Mouse (Mus musculus): Measurements from ENCODE around the gene Zfp362. TPM values are rescaled to one million over a fixed set of nuclear protein-coding genes. Genes with fewer than 3 reads are reported as not detected.

The Zfp362 gene
- total and polyA plus RNA-seq, 2 experiments, result 0.83 to 5.7 TPM

DNA sequence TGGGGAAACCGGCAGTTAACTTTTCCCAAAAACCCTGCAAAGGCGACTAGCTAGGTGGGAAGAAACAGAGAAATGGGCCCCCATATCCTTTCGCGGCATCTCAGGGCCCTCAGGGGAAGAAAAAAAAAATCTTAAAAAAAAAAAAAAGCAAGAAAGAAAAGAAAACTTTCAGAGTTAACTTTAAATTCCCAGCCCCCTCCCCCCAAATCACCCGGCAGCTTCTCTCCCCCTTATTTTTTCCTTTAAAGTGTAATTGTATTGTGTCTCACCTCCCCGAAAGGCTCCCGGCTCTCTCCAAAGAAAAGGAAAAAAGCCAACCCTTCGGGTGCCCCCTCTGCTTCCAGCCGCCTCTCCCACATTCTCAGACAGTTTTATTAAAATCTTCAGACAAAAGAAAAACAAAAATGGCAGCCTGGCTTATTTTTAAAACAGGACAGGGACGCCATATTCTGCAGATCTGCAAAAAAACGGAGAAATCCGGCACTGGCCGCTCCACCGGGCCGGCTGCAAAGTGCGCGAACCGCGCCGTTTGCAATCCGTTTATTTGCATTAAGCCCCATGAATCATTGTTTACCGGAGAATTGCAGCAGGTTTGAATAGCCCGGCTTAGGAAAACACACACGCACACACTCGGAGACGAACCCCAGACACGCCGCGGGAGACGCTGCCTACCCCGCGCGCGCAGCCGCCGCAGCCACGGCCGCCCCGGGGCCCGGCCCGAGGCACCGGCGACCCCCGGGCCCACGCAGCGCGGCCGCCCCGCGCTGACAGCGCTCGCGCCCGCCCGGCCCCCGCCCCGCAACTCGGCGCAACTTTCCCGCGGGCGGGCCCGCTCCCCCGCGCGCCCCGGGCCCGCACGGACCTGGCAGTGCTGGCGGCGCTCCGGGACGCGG is 449 bp downstream of the Zfp362 start:
- DNase-seq (ENCODE audit: extremely low read depth, low read depth, low spot score), result peak; percentile 66

DNA sequence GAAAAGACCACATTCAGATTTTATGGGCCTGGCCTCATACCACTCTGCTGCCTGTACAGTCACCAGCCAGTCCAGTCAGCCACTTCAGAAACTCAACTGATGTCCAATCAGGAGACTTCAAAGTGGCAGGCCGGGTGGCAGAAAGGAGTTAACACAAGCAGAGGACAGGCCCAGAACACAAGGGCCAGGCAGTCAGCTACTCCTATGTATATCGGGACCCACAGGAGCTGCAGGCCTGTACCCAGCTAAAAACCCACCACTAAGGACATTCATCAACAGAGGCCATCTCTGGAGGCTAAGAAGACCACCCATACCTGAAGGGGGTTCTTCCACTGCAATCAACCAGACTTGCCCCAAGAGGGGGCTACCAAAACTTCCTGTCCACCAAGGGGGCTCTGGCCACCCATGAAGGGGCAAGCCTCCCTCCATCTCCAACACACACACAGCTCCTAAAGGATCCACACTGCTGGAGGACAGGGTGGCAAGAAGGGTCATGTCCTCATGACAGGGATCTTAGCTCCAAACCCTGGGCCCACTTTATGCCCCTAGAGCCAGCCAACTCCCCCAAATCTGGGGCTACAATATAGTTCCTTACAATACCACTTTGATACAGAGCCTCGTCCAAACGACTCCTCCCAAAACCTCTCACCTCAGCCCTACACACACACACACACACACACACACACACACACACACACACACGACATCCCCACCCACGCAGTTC is 1.3 kb downstream of the Zfp362 start:
- Histone ChIP-seq H3K9ac (ENCODE audit: low read depth, low read length) (peak overlapping the region; percentile 47; the same call in 1 of the 2 replicates), H3K27me3 (ENCODE audit: control insufficient read depth, insufficient read depth, low read length) (no peaks in the 10 kb centered on the region), H3K4me3 (ENCODE audit: insufficient read depth, low read depth, low read length) (peak overlapping the region; percentile 72), H3K4me1 (ENCODE audit: control insufficient read depth, insufficient read depth, low read length) (peaks cover 12% of the 10 kb centered on the region), H3K36me3 (ENCODE audit: control insufficient read depth, insufficient read depth, low read length) (no peaks in the 10 kb centered on the region), H3K79me2 (ENCODE audit: control insufficient read depth, insufficient read depth, low read length) (peaks cover 23% of the 10 kb centered on the region; the same call in 1 of the 2 replicates), H3K27ac (replicated peaks; ENCODE audit: insufficient read depth, low read depth, low read length) (0 out of 2 replicates have a peak overlapping the region, but pooled peaks have one; percentile 14)
- TF ChIP-seq CTCF (IDR thresholded peaks at IDR 0.05; ENCODE audit: low read depth, low read length), result no peak
- TF ChIP-seq POLR2A (IDR thresholded peaks at IDR 0.05; ENCODE audit: extremely low read depth, insufficient read depth, low read length), result no peak
- 18% methylated on average over 6 of the region's 6 CpGs for WGBS
- DNase-seq (ENCODE audit: extremely low read depth, low read depth, low spot score), result no peak

More for the DNA sequence above, 449 bp downstream of the Zfp362 start:
- 2% methylated on average over 62 of the region's 74 CpGs for WGBS
- no peak for TF ChIP-seq CTCF (IDR thresholded peaks at IDR 0.05; ENCODE audit: low read depth, low read length)
- TF ChIP-seq POLR2A (IDR thresholded peaks at IDR 0.05; ENCODE audit: extremely low read depth, insufficient read depth, low read length), result 0 out of 2 replicates have a peak, but pooled peaks have one; percentile 19
- Histone ChIP-seq H3K36me3 (ENCODE audit: control insufficient read depth, insufficient read depth, low read length) (no peaks in the 10 kb centered on the region), H3K79me2 (ENCODE audit: control insufficient read depth, insufficient read depth, low read length) (peaks cover 19% of the 10 kb centered on the region; the same call in 1 of the 2 replicates), H3K4me1 (ENCODE audit: control insufficient read depth, insufficient read depth, low read length) (peaks cover 12% of the 10 kb centered on the region), H3K27ac (replicated peaks; ENCODE audit: insufficient read depth, low read depth, low read length) (peak overlapping the region; percentile 49), H3K27me3 (ENCODE audit: control insufficient read depth, insufficient read depth, low read length) (no peaks in the 10 kb centered on the region), H3K9ac (ENCODE audit: low read depth, low read length) (peak overlapping the region; percentile 94), H3K4me3 (ENCODE audit: insufficient read depth, low read depth, low read length) (peak overlapping the region; percentile 72)

DNA sequence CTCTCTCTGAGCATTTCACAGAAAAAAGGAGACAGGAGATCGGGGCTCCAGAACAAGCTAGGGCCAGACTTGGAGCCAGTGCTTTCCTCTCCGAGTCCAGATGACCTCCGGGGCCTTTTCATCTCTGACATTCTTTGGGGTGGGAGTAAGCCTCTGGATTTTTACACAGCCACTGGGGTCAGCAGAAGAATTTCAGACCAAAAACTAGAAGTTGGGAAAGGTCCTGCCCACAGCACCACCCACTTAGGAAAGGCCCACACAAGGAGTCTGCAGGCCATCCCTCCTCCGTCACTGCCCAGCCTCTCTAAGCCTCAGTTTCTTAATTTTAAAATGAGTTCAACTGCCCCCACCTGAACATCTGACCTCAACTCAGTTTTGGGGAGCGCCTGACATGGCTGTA is 2.3 kb downstream of the Zfp362 start:
- 91% methylated on average over 5 of the region's 5 CpGs for WGBS
- TF ChIP-seq CTCF (IDR thresholded peaks at IDR 0.05; ENCODE audit: low read depth, low read length), result no peak
- TF ChIP-seq POLR2A (IDR thresholded peaks at IDR 0.05; ENCODE audit: extremely low read depth, insufficient read depth, low read length), result no peak
- DNase-seq (ENCODE audit: extremely low read depth, low read depth, low spot score), result no peak
- Histone ChIP-seq H3K36me3 (ENCODE audit: control insufficient read depth, insufficient read depth, low read length) (no peaks in the 10 kb centered on the region), H3K79me2 (ENCODE audit: control insufficient read depth, insufficient read depth, low read length) (peaks cover 29% of the 10 kb centered on the region; the same call in 1 of the 2 replicates), H3K4me3 (ENCODE audit: insufficient read depth, low read depth, low read length) (no peak overlapping the region), H3K27ac (replicated peaks; ENCODE audit: insufficient read depth, low read depth, low read length) (no peak overlapping the region), H3K9ac (ENCODE audit: low read depth, low read length) (no peak overlapping the region), H3K27me3 (ENCODE audit: control insufficient read depth, insufficient read depth, low read length) (no peaks in the 10 kb centered on the region), H3K4me1 (ENCODE audit: control insufficient read depth, insufficient read depth, low read length) (peaks cover 12% of the 10 kb centered on the region)

DNA sequence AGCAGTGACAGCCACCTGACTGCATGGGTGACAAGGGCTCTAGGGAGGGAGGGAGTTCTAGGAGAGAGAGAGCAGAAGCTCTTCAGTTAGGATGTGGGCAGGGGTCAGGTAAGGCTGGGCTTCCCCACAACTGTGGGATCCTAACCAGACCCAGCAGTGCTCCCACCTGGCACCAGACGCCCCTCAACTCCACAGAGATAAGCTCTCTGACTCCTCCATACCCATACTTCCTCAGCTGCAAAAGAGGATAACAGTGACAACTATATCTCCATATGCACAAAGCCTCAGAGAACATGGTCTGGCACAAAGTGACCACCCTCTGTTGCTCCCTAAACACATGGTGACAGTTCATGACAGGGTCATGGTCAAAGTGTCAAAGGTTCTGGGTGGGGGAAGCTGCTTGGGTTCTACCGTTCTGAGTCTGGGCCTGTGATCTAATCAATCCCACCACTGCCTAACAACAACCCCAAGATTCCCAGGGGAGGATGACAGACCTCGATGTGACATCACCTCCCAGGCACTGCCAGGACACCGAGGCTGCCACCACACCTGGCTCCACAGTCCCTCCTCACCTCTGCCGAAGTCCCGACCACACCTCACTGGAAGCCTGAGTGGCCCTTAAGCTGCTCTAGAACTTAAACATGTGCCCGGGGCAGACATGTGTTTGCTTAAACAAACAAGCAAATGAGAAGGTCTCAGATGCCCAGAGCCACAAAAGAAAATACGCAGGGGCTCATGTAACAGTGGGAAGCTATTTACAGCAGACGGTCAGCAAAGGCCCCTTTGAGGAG is 4.0 kb downstream of the Zfp362 start:
- no peak for DNase-seq (ENCODE audit: extremely low read depth, low read depth, low spot score)

DNA sequence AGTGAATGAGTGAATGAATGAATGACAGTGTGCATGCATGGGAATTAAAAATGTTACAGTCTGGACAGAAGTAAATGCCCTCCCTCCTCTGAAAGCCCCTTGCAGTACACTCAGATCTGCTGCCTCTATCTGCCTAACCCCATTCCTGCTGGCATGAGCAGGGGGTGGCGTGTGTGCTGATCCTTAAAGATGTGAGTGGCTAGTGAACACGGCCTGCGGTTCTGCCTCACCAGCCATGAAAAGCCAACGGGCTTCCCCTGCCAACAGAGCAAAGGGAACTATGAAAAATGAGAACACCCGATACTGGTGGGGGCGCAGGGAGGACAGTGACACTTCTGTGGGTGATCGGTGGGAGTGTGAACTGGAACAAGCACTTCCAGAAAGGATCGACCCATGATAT is 9.1 kb downstream of the Zfp362 start:
- H3K9ac ChIP-seq (ENCODE audit: low read depth, low read length), result no peak overlapping the region
- no peak overlapping the region for H3K27ac ChIP-seq (replicated peaks; ENCODE audit: insufficient read depth, low read depth, low read length)
- DNase-seq (ENCODE audit: extremely low read depth, low read depth, low spot score), result no peak
- no peaks in the 10 kb centered on the region for H3K36me3 ChIP-seq (ENCODE audit: control insufficient read depth, insufficient read depth, low read length)
- H3K27me3 ChIP-seq (ENCODE audit: control insufficient read depth, insufficient read depth, low read length), result no peaks in the 10 kb centered on the region
- TF ChIP-seq CTCF (IDR thresholded peaks at IDR 0.05; ENCODE audit: low read depth, low read length), result no peak
- no peak for TF ChIP-seq POLR2A (IDR thresholded peaks at IDR 0.05; ENCODE audit: extremely low read depth, insufficient read depth, low read length)
- peaks cover 13% of the 10 kb centered on the region; the same call in 1 of the 2 replicates for H3K79me2 ChIP-seq (ENCODE audit: control insufficient read depth, insufficient read depth, low read length)
- H3K4me1 ChIP-seq (ENCODE audit: control insufficient read depth, insufficient read depth, low read length), result peaks cover 11% of the 10 kb centered on the region
- H3K4me3 ChIP-seq (ENCODE audit: insufficient read depth, low read depth, low read length), result no peak overlapping the region
- 86% methylated on average over 8 of the region's 8 CpGs for WGBS

More for the DNA sequence above, 4.0 kb downstream of the Zfp362 start:
- peaks cover 8% of the 10 kb centered on the region for H3K4me1 ChIP-seq (ENCODE audit: control insufficient read depth, insufficient read depth, low read length)
- H3K9ac ChIP-seq (ENCODE audit: low read depth, low read length), result no peak overlapping the region
- 49% methylated on average over 9 of the region's 9 CpGs for WGBS
- H3K79me2 ChIP-seq (ENCODE audit: control insufficient read depth, insufficient read depth, low read length), result peaks cover 32% of the 10 kb centered on the region; the same call in 1 of the 2 replicates
- no peaks in the 10 kb centered on the region for H3K27me3 ChIP-seq (ENCODE audit: control insufficient read depth, insufficient read depth, low read length)
- no peak overlapping the region for H3K4me3 ChIP-seq (ENCODE audit: insufficient read depth, low read depth, low read length)
- no peaks in the 10 kb centered on the region for H3K36me3 ChIP-seq (ENCODE audit: control insufficient read depth, insufficient read depth, low read length)
- TF ChIP-seq CTCF (IDR thresholded peaks at IDR 0.05; ENCODE audit: low read depth, low read length) (no peak), POLR2A (IDR thresholded peaks at IDR 0.05; ENCODE audit: extremely low read depth, insufficient read depth, low read length) (no peak)
- no peak overlapping the region for H3K27ac ChIP-seq (replicated peaks; ENCODE audit: insufficient read depth, low read depth, low read length)
